Mouse (Mus musculus): ENCODE results near the gene Ngef. TPM values are rescaled to one million over a fixed set of nuclear protein-coding genes. Genes with fewer than 3 reads are reported as not detected.

The Ngef gene
- 219 and 294 TPM in 2 replicates for polyA plus RNA-seq (2021; fragmentation: Nextera tagmentation)
- long read RNA-seq, experiment 1, transcript Ngef-201 (13 exons, 2,746 nt): major isoform, 2,389 of 2,672 reads
- long read RNA-seq, experiment 1, partial matches to known transcripts: 141 of 2,672 reads
- long read RNA-seq, experiment 1, other reads (novel, unspliced or antisense): 142 of 2,672 reads
- long read RNA-seq, experiment 2, transcript Ngef-201 (13 exons, 2,746 nt): major isoform, 238 of 369 reads
- long read RNA-seq, experiment 2, partial matches to known transcripts: 75 of 369 reads
- long read RNA-seq, experiment 2, other reads (novel, unspliced or antisense): 56 of 369 reads

GRCm38 (mm10) chr1:87573800-87574215 is at the start of gene Ngef:
TSS of gene Ngef (minus strand) at chr1:87573870.

DNA sequence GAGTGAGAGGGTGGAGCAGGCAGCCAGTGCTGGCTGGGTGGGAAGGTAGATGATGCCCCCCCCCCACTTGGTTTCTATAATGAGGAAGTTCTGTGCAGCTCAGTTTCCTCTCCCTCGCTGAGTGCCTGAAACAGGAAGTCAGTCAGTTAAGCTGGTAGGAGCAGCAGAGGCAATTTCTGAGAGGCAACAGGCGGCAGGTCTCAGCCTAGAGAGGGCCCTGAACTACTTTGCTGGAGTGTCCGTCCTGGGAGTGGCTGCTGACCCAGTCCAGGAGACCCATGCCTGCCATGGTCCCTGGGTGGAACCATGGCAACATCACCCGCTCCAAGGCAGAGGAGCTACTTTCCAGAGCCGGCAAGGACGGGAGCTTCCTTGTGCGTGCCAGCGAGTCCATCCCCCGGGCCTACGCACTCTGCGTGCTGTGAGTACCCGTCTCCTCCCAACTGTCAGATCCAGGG is 46.6 kb upstream of the Ngef start, which contains the start of gene Inpp5d:
Gene Inpp5d, plus strand, starts transcription at position 102 of the 458 bp plus-strand sequence.

DNA sequence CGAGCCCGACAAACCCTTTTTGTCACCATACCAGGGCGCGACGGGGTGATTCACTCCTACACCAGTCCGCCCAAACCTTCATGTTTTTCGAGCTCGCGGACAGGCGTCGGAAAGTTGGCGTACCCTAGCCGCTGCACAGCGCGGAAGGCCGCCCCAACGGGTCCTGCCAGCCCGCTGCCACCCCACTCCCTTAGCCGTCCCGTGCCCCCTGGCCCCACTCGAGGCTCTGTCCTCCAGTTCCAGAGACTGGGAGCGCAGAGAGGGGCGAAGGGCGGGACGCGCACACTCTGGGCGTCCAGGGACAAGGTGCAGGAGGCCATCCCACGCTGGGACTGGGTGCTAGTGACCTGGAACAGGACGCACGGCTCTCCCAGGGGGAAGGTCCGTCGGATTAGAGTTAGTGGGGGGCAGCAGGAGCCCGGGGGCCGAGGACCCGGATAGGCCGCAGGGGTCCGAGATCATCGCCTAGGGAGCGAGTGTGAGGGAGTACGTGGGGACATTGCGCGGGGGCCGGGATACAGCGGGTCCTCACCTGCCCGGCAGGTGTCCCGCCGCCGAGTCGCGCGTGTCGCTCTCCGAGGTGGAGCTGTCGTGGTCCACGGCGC is 64.0 kb downstream of the Ngef start, which contains the start of gene Neu2:
Gene Neu2, plus strand, starts transcription at position 329 of the 605 bp plus-strand sequence.

GRCm38 (mm10) chr1:87469971-87470370 is 103.7 kb downstream of the Ngef start, which contains the start of gene Snorc:
TSS of gene Snorc (plus strand) at chr1:87470271.

Other genes starting within 250 kb of the Ngef start
- gene Gigyf2, start 246.9 kb downstream of the Ngef start, polyA plus RNA-seq (2021; fragmentation: Nextera tagmentation): 21.6 and 28.4 TPM in 2 replicates
- 5.0 and 6.0 TPM in 2 replicates for gene Kcnj13, start 179.1 kb downstream of the Ngef start, polyA plus RNA-seq (2021; fragmentation: Nextera tagmentation)
- gene Snorc, start 103.6 kb downstream of the Ngef start, polyA plus RNA-seq (2021; fragmentation: Nextera tagmentation): 2.0 and 3.5 TPM in 2 replicates
- 9.8 and 10.0 TPM in 2 replicates for gene Neu2, start 64.0 kb downstream of the Ngef start, polyA plus RNA-seq (2021; fragmentation: Nextera tagmentation)
- 3.7 and 4.2 TPM in 2 replicates for gene Inpp5d, start 46.4 kb upstream of the Ngef start, polyA plus RNA-seq (2021; fragmentation: Nextera tagmentation)
- gene Atg16l1, start 182.0 kb upstream of the Ngef start, polyA plus RNA-seq (2021; fragmentation: Nextera tagmentation): 28.5 and 38.2 TPM in 2 replicates
- 4.2 and 5.4 TPM in 2 replicates for gene Sag, start 229.8 kb upstream of the Ngef start, polyA plus RNA-seq (2021; fragmentation: Nextera tagmentation)

Measured in left cerebral cortex, adult 6 months (tissue).